In the genomic region with DNA sequence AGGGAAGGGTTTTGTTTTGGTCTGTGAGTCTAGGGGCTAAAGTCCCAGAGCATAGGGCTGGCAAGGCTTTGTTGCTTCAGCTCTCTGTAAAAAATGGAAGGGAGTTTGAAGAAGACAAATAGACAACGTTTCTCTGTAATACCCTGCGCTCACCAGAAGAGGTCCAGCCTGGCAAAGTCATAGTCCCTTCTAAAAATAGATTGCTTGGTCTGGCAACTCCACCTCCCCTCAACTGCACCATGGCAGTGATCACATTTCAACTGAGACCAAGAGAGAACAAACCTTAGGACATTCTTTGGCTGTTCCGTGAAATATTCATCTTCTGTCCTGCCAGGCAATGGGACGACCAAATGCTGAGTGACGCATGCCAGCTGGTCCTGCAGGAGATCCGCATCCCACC, we compare ENCODE assay signal across 12 mouse cellular contexts. TPM values are rescaled to one million over a fixed set of nuclear protein-coding genes. Genes with fewer than 3 reads are reported as not detected.
DNase-seq lines count a peak whose midpoint lies in the region; ATAC-seq and TF ChIP-seq lines count a peak whose summit lies in the region.
"Had no signal": no experiment of that assay in that cellular context is flagged by ENCODE, and none has a peak within 500 bp of the region (broad histone marks: within the 10 kb centered on the region; RNA-seq: fewer than 3 reads in every experiment).

No protein-coding gene starts in this region.

- 57% methylated on average over 6 of the region's 6 CpGs for WGBS in heart, postnatal 0 days
- 82% methylated on average over 6 of the region's 6 CpGs for WGBS in midbrain, embryonic 14.5 days

- no peak overlapping the region for H3K27ac ChIP-seq in heart, postnatal 0 days (ENCODE audit: low read depth)
- no peak overlapping the region for H3K27ac ChIP-seq in midbrain, embryonic 14.5 days (replicated peaks; ENCODE audit: low read depth, low read length)
- H3K27ac ChIP-seq: hindbrain, embryonic 14.5 days; limb, embryonic 15.5 days; midbrain, embryonic 13.5 days had no signal

- TF ChIP-seq CTCF in heart, postnatal 0 days (IDR thresholded peaks at IDR 0.05; ENCODE audit: low read depth): peak; percentile 29

- no peaks in the 10 kb centered on the region for H3K27me3 ChIP-seq in heart, postnatal 0 days (ENCODE audit: control insufficient read depth, insufficient read depth, low read length)
- no peaks in the 10 kb centered on the region for H3K27me3 ChIP-seq in midbrain, embryonic 14.5 days (ENCODE audit: control insufficient read depth, insufficient read depth, low read length)
- H3K27me3 ChIP-seq: limb, embryonic 15.5 days; midbrain, embryonic 13.5 days had no signal

- DNase-seq in heart, postnatal 0 days (ENCODE audit: low spot score): peak; percentile 31
- DNase-seq in heart, postnatal 36 days: no peak
- DNase-seq in 3T3-L1 (ENCODE audit: low read depth, low spot score) (peak; percentile 29), A20 (ENCODE audit: low read depth, low spot score) (peak; percentile 8)
- DNase-seq in ovary, postnatal 14 days (ENCODE audit: low spot score): no peak
- DNase-seq in midbrain, embryonic 14.5 days: no peak
- DNase-seq: layer of hippocampus, adult 9-11 months had no signal

- intact Hi-C loops in heart, postnatal 36 days (cut with DNase I): loop anchor here (5.0 kb wide), 1 partner anchor 57 kb away; no protein-coding TSS in a partner anchor

- ATAC-seq in heart, postnatal 0 days (ENCODE audit: insufficient read depth, low read depth): peak; percentile 51; the same call in 1 of the 2 replicates
- peak; percentile 35; the same call in 1 of the 2 replicates for ATAC-seq in granulocyte monocyte progenitor cell, adult 5-6 weeks (replicated peaks; ENCODE audit: poor library complexity, severe bottlenecking)
- ATAC-seq in midbrain, embryonic 14.5 days (ENCODE audit: low FRiP score, low TSS enrichment): no peak
- ATAC-seq: midbrain, embryonic 13.5 days had no signal

- TF ChIP-seq EP300 in heart, postnatal 0 days (IDR thresholded peaks at IDR 0.05; ENCODE audit: low read depth): no peak

- no peak overlapping the region for H3K4me2 ChIP-seq in heart, postnatal 0 days (ENCODE audit: low read depth, low read length)
- no peak overlapping the region for H3K4me2 ChIP-seq in midbrain, embryonic 14.5 days (ENCODE audit: low read length)
- H3K4me2 ChIP-seq: hindbrain, embryonic 14.5 days; limb, embryonic 15.5 days; midbrain, embryonic 13.5 days had no signal

- H3K4me1 ChIP-seq in heart, postnatal 0 days (ENCODE audit: control insufficient read depth, insufficient read depth): no peaks in the 10 kb centered on the region
- H3K4me1 ChIP-seq in midbrain, embryonic 14.5 days (ENCODE audit: control insufficient read depth, insufficient read depth, low read length): no peaks in the 10 kb centered on the region
- H3K4me1 ChIP-seq: midbrain, embryonic 13.5 days had no signal

- H3K9ac ChIP-seq in heart, postnatal 0 days (replicated peaks; ENCODE audit: low read depth, low read length): no peak overlapping the region
- no peak overlapping the region for H3K9ac ChIP-seq in midbrain, embryonic 14.5 days (replicated peaks; ENCODE audit: low read length)
- H3K9ac ChIP-seq: hindbrain, embryonic 14.5 days; limb, embryonic 15.5 days; midbrain, embryonic 13.5 days had no signal

- no peak overlapping the region for H3K4me3 ChIP-seq in heart, postnatal 0 days (ENCODE audit: low read depth, low read length)
- no peak overlapping the region for H3K4me3 ChIP-seq in midbrain, embryonic 14.5 days (replicated peaks; ENCODE audit: low read depth, low read length)
- H3K4me3 ChIP-seq: limb, embryonic 15.5 days; midbrain, embryonic 13.5 days had no signal

- no peaks in the 10 kb centered on the region for H3K9me3 ChIP-seq in heart, postnatal 0 days (replicated peaks; ENCODE audit: control insufficient read depth, low read length)
- H3K9me3 ChIP-seq in midbrain, embryonic 14.5 days (ENCODE audit: control insufficient read depth, low read length): no peaks in the 10 kb centered on the region
- H3K9me3 ChIP-seq: limb, embryonic 15.5 days; midbrain, embryonic 13.5 days had no signal

- no peaks in the 10 kb centered on the region for H3K36me3 ChIP-seq in heart, postnatal 0 days (replicated peaks; ENCODE audit: control insufficient read depth, insufficient read depth, low read length)
- H3K36me3 ChIP-seq in midbrain, embryonic 14.5 days (ENCODE audit: control insufficient read depth, insufficient read depth, low read length): no peaks in the 10 kb centered on the region
- H3K36me3 ChIP-seq: limb, embryonic 15.5 days; midbrain, embryonic 13.5 days had no signal

RNA-seq across cellular contexts. Expression of gene Aox4, which starts 30.1 kb away (rescaled TPM):
- not detected in 2 replicates for total RNA-seq in heart, postnatal 0 days (2014; rRNA removed; ENCODE audit: low replicate concordance)
- not detected in 2 replicates for polyA plus RNA-seq in heart, postnatal 0 days (2015; fragmentation: Nextera tagmentation; extraction: Ambion mirVana)
- total RNA-seq in heart, postnatal 36 days (2021): not detected
- total RNA-seq in granulocyte monocyte progenitor cell, adult 5-6 weeks (2014; fragmentation: Nextera tagmentation): not detected in 2 replicates
- total RNA-seq in granulocyte monocyte progenitor cell, adult 5-6 weeks (2017): not detected in 2 replicates
- 0.08 and 0.27 TPM in 2 replicates for polyA plus RNA-seq in midbrain, embryonic 14.5 days (2014; fragmentation: Nextera tagmentation; extraction: Ambion mirVana)
- polyA plus RNA-seq: embryonic facial prominence, embryonic 11.5 days had no signal

RNA-seq across cellular contexts. Expression of gene Aox2, which starts 37.8 kb away (rescaled TPM):
- total RNA-seq in heart, postnatal 0 days (2014; rRNA removed; ENCODE audit: low replicate concordance): 0.08 TPM in 1 of 2 replicates, not detected in the other
- polyA plus RNA-seq in heart, postnatal 0 days (2015; fragmentation: Nextera tagmentation; extraction: Ambion mirVana): not detected in 2 replicates
- total RNA-seq in heart, postnatal 36 days (2021): not detected
- total RNA-seq in granulocyte monocyte progenitor cell, adult 5-6 weeks (2014; fragmentation: Nextera tagmentation): 0.28 TPM in 1 of 2 replicates, not detected in the other
- total RNA-seq in granulocyte monocyte progenitor cell, adult 5-6 weeks (2017): 0.30 TPM in 1 of 2 replicates, not detected in the other
- 0.04 TPM in 1 of 2 replicates, not detected in the other for polyA plus RNA-seq in midbrain, embryonic 14.5 days (2014; fragmentation: Nextera tagmentation; extraction: Ambion mirVana)
- polyA plus RNA-seq: embryonic facial prominence, embryonic 11.5 days had no signal

Comparison
In these comparisons a context has a peak if more than half of its experiments do, and no peak if none do; other contexts are left out.
1. DNase-seq: peak in heart, postnatal 0 days (single experiment), 3T3-L1 (single experiment) and A20 (single experiment); none in heart, postnatal 36 days (0 of 2), ovary, postnatal 14 days (single experiment) and midbrain, embryonic 14.5 days (single experiment).